Mouse (Mus musculus) thymus, postnatal 36 days (tissue): Measurements from ENCODE around the gene Ufl1.
A peak's percentile ranks its signal among the peaks of the same experiment; 100 is the strongest.
"Not testable (repeated sequence)": the region's sequence is repeated elsewhere in the genome, so short reads cannot be mapped to it uniquely, and the experiment has no call there.

Experiments used
- DNase-seq, 2 experiments: peaks; one replicate each; pipeline ENCODE4 v3.0.0; 2022; ENCODE audit warnings: mixed read lengths in 2 of 2

Gene Ufl1

DNA sequence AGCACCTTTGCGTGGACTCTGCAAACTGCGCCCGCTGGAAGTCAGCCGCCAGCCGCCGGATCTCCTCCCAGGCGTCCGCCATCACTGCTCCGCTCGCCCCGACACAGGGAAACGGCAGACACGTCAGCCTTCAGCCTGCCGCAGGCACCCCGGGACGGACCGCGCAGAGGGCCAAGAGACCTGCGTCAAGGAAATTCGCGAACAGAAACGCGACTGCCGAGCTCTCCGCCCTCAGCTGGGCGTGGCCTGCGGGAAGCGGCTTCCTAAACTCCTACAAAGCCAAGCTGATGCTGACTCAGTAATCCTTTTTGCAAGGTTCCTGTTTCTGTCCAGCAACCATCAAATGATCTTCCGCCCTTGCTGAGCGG, at the start of gene Ufl1:
Ufl1 (minus strand) TSS at position 151 of the 368 bp plus-strand sequence.
- DNase-seq, result peak; percentile 96 to 97

- no peak for DNase-seq
Measured at GRCm38 (mm10) chr4:25325684-25326220, 44.1 kb upstream of the Ufl1 start.

DNA sequence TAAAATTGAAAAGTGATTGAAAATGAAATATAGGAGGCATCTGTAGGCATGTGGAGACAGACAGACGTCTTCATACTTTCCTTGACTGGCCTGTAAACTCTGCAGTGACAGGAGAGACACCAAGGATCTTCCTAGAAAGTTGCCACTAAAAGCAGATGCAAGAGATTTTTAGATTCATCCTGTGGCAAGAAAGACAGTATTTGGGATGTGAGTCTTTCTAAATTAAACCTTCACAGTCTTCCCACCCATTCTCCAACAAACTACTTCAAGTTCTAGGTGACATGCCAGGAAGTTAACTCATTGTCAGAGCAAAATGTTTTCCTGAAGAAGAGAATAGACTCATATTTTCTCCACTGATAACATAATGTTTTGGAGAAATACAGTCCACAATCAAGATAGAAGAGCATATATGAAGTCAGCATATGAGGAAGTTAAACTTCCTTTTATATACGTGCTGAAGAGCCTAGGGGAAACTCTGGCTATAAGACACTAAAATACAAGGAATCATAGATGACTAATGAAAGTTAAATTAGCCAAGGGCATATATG, 41.1 kb upstream of the Ufl1 start:
- DNase-seq, result no peak

DNA sequence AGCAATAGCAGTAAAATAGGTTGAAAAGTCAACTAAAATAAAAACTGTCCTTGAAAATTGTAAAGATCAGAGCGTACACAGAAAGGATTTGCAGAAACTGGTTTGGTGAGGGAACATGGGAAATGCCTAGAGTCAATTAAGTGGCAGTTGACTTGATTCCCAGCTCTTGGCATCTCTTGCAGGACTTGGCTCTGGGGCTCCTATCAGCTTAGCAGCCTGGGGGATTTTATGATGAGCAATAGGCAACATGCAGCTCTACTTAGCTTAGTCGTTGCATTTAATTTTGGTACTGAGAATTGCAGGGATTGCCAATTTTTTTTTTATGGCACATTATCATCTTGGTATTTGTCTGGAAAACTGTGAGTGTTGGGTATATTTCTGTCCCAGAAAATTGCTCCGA, 32.1 kb upstream of the Ufl1 start:
- no peak for DNase-seq

GRCm38 (mm10) chr4:25285002-25285401, 3.4 kb upstream of the Ufl1 start:
- DNase-seq, result not testable (repeated sequence)

- DNase-seq, result no peak
Measured at GRCm38 (mm10) chr4:25280938-25281670, 517 bp downstream of the Ufl1 start.

DNA sequence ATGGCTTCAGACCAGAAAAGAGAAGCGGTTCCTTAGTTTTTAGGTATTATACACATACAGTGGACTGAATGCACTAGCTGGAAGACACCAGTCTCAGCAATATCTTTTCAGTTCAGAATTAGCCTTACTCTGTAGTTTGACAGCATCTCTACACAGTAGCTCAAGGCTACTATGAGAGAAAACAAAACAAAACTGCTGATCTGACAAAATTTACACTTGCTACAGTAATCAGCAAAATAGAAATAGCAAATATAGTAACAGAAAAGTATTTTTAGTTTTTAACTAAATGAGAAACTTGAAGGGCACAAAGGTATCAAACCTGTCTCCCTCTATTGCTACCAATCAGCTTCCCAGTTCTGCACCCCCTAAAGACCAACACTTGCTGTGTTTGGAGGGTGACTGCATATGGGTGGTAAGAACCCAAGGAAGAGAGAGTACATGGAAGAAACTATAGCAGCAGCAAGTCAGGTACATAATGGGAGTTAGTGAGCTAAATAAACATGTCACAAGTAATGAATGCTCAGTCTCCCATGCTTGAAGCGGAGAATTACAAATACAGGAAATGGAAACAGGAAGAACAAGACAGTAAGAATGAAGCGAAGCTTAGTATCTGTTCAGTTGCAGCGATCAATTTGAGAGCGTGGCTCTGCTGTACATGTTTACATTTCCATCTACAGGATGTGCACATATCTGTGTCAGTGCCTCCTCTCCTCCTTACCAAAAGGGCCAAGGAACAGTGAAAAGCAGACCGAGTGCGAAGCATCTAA, 8.6 kb downstream of the Ufl1 start:
- DNase-seq, result no peak

DNA sequence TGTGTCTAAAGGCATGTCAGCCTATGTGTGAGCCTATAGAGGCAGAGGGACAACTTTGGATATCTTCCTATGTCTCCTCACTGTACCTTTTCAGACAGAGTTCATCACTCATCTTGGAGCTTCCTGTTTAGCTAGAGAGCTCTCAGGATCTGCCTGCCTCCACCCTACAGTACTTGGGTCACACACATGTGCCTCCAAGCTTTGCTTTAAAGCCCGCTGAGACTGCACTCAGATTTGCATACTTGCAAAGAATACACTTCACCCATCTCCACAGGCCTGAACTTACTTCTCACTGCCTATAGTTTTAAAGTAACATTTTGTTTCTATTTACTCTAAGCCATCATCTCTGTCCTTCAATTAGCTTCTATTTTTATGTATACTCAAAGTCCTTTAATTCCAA, 9.7 kb downstream of the Ufl1 start:
- no peak for DNase-seq

DNA sequence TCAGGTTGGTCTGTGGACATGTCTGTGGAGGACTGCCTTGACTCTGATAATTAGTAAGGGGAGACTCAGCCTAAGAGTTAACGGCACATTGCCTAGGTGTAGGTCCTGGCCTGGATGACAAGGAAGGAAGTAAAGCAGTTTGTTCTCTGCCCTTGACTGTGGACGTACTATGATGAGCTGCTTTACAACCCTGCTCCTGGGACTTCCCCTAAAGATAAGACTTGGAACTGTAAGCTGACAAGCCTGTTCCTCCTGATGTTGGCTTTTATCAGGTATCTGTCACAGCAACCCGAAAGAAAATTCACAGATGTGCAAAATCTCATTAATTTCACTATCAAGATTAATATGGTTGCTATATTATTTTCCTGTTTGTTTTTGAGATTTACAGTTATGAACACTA, 14.5 kb downstream of the Ufl1 start:
- no peak for DNase-seq

DNA sequence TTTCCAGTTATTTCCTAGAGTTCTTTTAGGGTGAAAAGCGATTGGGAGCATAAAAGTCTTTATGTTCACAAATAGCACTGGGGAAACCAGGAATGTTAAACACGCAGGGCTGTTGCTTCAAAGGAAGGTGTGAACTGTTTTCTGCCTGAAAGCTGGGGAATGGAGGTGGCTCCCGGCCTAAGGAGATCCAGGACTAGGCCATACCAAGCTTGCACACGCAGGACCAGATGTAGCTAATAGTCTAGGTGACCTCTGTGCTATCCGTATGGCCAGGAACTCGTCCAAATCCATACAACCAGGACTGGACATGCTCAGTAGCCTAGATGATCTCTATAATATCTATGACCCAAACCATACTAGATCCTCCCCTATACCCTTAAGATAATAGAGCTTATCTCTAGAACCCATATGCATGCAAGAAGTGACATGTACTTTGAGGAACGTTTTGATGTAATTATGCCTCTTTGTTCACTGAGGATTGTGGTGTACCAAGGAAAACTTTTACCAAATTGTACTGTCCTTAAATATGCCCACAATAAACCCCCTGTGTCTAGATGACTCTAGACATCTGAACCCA, 23.7 kb downstream of the Ufl1 start:
- DNase-seq, result no peak

- no peak for DNase-seq
Measured at GRCm38 (mm10) chr4:25242776-25243175, 38.8 kb downstream of the Ufl1 start, which contains the start of gene Fhl5. Gene Fhl5 (minus strand): TSS chr4:25242876.

- DNase-seq, result not testable (repeated sequence)
Measured at GRCm38 (mm10) chr4:25235663-25236062, 46.0 kb downstream of the Ufl1 start.

DNA sequence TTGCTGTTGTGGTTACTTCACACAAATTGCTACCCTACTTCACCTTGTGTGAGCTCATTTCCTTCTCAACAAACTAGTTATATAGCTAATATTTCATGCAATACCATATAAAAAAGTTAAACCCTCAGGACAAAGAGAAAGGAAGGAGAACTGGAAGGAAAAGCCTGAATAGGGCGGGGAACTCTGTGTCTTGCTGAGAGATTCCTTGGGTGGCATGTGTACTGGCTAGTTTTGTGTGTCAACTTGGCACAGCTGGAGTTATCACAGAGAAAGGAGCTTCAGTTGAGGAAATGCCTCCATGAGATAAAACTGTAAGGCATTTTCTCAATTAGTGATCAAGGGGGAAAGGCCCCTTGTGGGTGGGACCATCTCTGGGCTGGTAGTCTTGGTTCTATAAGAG, 47.9 kb downstream of the Ufl1 start:
- DNase-seq, result not testable (repeated sequence)

- no peak for DNase-seq
Measured at GRCm38 (mm10) chr4:25232546-25232945, 49.1 kb downstream of the Ufl1 start.

DNA sequence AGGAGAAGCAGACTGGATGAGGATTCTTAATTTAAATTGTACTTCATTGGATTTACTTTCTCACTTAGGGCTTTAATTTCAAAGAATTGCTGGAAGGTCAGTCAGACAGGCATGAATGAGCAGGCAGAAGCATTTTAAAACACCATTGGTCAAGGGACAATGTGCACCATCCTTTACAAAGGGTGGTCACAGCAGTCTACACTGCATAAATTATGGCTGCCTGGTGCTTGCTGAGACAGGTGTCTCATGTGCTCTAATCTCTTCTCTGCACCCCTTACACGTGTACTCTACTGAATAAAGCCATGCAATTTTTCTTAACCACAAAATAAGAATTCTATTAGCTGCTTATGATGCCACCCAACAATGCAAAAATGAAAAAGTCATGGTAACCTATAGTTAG, 54.1 kb downstream of the Ufl1 start:
- no peak for DNase-seq

DNA sequence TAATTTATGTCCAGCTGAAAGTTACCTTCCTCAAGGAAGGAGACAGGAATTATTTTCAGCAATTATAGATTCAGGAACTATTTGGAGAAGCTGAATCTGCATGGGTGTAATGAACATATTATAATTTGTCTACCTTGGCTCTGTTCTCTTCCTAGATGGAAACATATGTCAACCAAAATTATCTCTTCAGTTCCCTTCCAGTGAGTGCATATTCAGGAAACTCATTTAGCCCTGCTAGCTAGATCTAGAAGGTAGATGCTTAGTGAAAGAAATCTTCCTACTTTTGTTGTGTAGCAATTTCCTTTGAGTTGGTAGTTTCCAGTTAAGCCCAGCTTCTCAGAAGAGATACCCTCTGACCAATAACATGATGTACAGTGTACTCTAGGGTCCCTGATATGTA, 59.7 kb downstream of the Ufl1 start:
- DNase-seq, result no peak

GRCm38 (mm10) chr4:25213451-25213850, 68.2 kb downstream of the Ufl1 start:
- no peak for DNase-seq

DNA sequence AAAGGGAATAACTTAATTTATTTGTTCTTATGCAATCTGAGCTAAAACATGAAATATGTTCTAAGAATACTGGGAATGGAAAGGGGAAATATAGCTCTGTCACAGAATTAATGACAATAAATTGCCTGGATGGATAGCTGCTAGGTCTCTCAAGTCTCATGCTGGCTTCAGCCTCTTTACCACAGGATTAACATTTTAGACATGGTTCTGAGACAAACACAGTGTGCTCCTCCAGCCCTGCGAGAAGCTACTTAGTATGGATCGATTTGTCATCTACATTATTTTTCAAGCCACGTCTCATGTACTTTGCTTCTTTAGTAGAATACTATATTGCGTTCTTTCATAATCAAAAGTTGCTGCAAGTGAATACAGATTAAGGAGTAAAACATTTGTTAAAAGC, 75.5 kb downstream of the Ufl1 start:
- no peak for DNase-seq
